Comparison of ENCODE assay signal across 20 mouse cellular contexts in the genomic region with DNA sequence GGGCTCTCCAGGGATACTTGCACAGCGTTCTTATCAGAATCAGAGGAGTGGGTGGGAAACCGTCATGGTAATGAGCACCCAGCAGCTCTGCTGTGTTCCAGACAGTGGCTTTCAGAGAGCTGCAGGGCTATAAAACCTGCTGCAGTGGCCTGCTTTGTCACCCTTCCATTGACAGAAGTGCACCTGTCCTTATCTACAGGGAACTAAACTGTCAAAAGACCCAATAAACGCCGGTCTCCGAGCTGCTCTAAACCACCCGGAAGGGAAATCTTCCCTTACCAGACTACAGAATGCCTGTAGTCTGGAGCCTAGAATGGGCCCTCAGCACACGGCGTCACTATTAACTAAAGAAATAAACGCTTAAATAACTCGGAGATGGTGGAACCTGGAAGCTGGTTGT.
"Had no signal": no experiment of that assay in that cellular context is flagged by ENCODE, and none has a peak within 500 bp of the region (broad histone marks: within the 10 kb centered on the region; RNA-seq: fewer than 3 reads in every experiment).

No protein-coding gene starts in this region.

- H3K36me3 ChIP-seq: lung, embryonic 15.5 days; midbrain, embryonic 10.5 days; midbrain, embryonic 12.5 days; neural tube, embryonic 13.5 days; neural tube, embryonic 15.5 days had no signal

- H3K4me1 ChIP-seq: lung, embryonic 15.5 days; midbrain, embryonic 10.5 days; midbrain, embryonic 12.5 days had no signal

- H3K4me2 ChIP-seq: lung, embryonic 15.5 days; midbrain, embryonic 12.5 days; neural tube, embryonic 13.5 days; neural tube, embryonic 15.5 days had no signal

- H3K4me3 ChIP-seq: lung, embryonic 15.5 days; midbrain, embryonic 10.5 days; midbrain, embryonic 12.5 days; myocyte; neural tube, embryonic 13.5 days; neural tube, embryonic 15.5 days had no signal

- H3K27me3 ChIP-seq: lung, embryonic 15.5 days; midbrain, embryonic 12.5 days; neural tube, embryonic 13.5 days; neural tube, embryonic 15.5 days had no signal

- DNase-seq: lung, adult 2 months; lung, postnatal 14 days; lung, postnatal 36 days; midbrain, embryonic 14.5 days; retina, postnatal 1 day; right cerebral cortex, adult 18-20 months; right cerebral cortex, postnatal 25 days; right cerebral cortex, postnatal 4 days; spleen, adult 18-20 months; thymus, adult 18-20 months; thymus, postnatal 14 days; thymus, postnatal 36 days had no signal

- ATAC-seq: lung, postnatal 0 days; midbrain, embryonic 16.5 days had no signal

- H3K27ac ChIP-seq: lung, embryonic 15.5 days; midbrain, embryonic 10.5 days; midbrain, embryonic 12.5 days; neural tube, embryonic 13.5 days; neural tube, embryonic 15.5 days had no signal

- H3K9me3 ChIP-seq: lung, embryonic 15.5 days; midbrain, embryonic 10.5 days; midbrain, embryonic 12.5 days; neural tube, embryonic 13.5 days; neural tube, embryonic 15.5 days had no signal

- H3K9ac ChIP-seq: lung, embryonic 15.5 days; midbrain, embryonic 12.5 days; neural tube, embryonic 13.5 days; neural tube, embryonic 15.5 days had no signal
